Mouse (Mus musculus) NIH3T3 (cell line): ENCODE results near the gene Rasl11a.
"Not testable (repeated sequence)": the region's sequence is repeated elsewhere in the genome, so short reads cannot be mapped to it uniquely, and the experiment has no call there.

Experiments
- DNase-seq: peaks from one replicate; pipeline ENCODE4 v3.0.0-alpha.2; 2012; ENCODE audit warnings: low read depth

Rasl11a gene

GRCm38 (mm10) chr5:146893478-146894182 lies 48.8 kb downstream of the Rasl11a start:
- no peak for DNase-seq

GRCm38 (mm10) chr5:146895667-146896066 lies 50.8 kb downstream of the Rasl11a start:
- not testable (repeated sequence) for DNase-seq

GRCm38 (mm10) chr5:146896973-146897372 lies 52.1 kb downstream of the Rasl11a start:
- no peak for DNase-seq
